Mouse (Mus musculus): ENCODE data around the gene Pla2g10. TPM values are rescaled to one million over a fixed set of nuclear protein-coding genes. Genes with fewer than 3 reads are reported as not detected.
"Not testable (repeated sequence)": the region's sequence is repeated elsewhere in the genome, so short reads cannot be mapped to it uniquely, and the experiment has no call there.

Gene Pla2g10
- polyA plus RNA-seq, 1 experiment from 2014 or later: not detected

- 60% methylated on average over 3 of the region's 3 CpGs for WGBS (ENCODE audit: insufficient replicate concordance)
- Histone ChIP-seq H3K27ac (ENCODE audit: low read depth) (no peak overlapping the region), H3K27me3 (ENCODE audit: insufficient read depth, low read length) (no peaks in the 10 kb centered on the region), H3K9ac (replicated peaks) (no peak overlapping the region), H3K4me3 (ENCODE audit: low read depth, low read length) (no peak overlapping the region), H3K4me2 (ENCODE audit: low read depth, low read length) (no peak overlapping the region), H3K36me3 (replicated peaks; ENCODE audit: insufficient read depth, low read length) (no peaks in the 10 kb centered on the region), H3K9me3 (ENCODE audit: low read length) (no peaks in the 10 kb centered on the region), H3K4me1 (ENCODE audit: insufficient read depth) (no peaks in the 10 kb centered on the region)
- DNase-seq (no peak), ATAC-seq (no peak)
- TF ChIP-seq EP300 (IDR thresholded peaks at IDR 0.05; ENCODE audit: low read depth): no peak
- TF ChIP-seq CTCF (IDR thresholded peaks at IDR 0.05; ENCODE audit: low read depth): no peak
Measured at GRCm38 (mm10) chr16:13748124-13748523, 17.3 kb upstream of the Pla2g10 start.

- no peak for TF ChIP-seq EP300 (IDR thresholded peaks at IDR 0.05; ENCODE audit: low read depth)
- TF ChIP-seq CTCF (IDR thresholded peaks at IDR 0.05; ENCODE audit: low read depth): no peak
- no peaks in the 10 kb centered on the region for H3K9me3 ChIP-seq (ENCODE audit: low read length)
- no peaks in the 10 kb centered on the region for H3K36me3 ChIP-seq (replicated peaks; ENCODE audit: insufficient read depth, low read length)
- H3K4me1 ChIP-seq (ENCODE audit: insufficient read depth): no peaks in the 10 kb centered on the region
- H3K4me2 ChIP-seq (ENCODE audit: low read depth, low read length): no peak overlapping the region
- no peaks in the 10 kb centered on the region for H3K27me3 ChIP-seq (ENCODE audit: insufficient read depth, low read length)
- no peak overlapping the region for H3K9ac ChIP-seq (replicated peaks)
- WGBS (ENCODE audit: insufficient replicate concordance): 83% methylated on average over 8 of the region's 8 CpGs
- ATAC-seq (no peak), DNase-seq (no peak)
- H3K27ac ChIP-seq (ENCODE audit: low read depth): no peak overlapping the region
- H3K4me3 ChIP-seq (ENCODE audit: low read depth, low read length): no peak overlapping the region
Measured at GRCm38 (mm10) chr16:13747708-13748107, 16.9 kb upstream of the Pla2g10 start.

GRCm38 (mm10) chr16:13740844-13741243, 10.1 kb upstream of the Pla2g10 start:
- Histone ChIP-seq H3K9me3 (ENCODE audit: low read length) (no peaks in the 10 kb centered on the region), H3K27ac (ENCODE audit: low read depth) (no peak overlapping the region), H3K4me1 (ENCODE audit: insufficient read depth) (no peaks in the 10 kb centered on the region), H3K4me3 (ENCODE audit: low read depth, low read length) (no peak overlapping the region), H3K4me2 (ENCODE audit: low read depth, low read length) (no peak overlapping the region), H3K27me3 (ENCODE audit: insufficient read depth, low read length) (no peaks in the 10 kb centered on the region), H3K36me3 (replicated peaks; ENCODE audit: insufficient read depth, low read length) (no peaks in the 10 kb centered on the region), H3K9ac (replicated peaks) (no peak overlapping the region)
- 65% methylated on average over 2 of the region's 2 CpGs for WGBS (ENCODE audit: insufficient replicate concordance)
- TF ChIP-seq CTCF (IDR thresholded peaks at IDR 0.05; ENCODE audit: low read depth): 0 out of 2 replicates have a peak, but pooled peaks have one; percentile 6
- TF ChIP-seq EP300 (IDR thresholded peaks at IDR 0.05; ENCODE audit: low read depth): no peak
- DNase-seq (no peak), ATAC-seq (no peak)

- not testable (repeated sequence) for H3K4me3 ChIP-seq (ENCODE audit: low read depth, low read length); DNase-seq
- WGBS (ENCODE audit: insufficient replicate concordance): 63% methylated on average over 4 of the region's 4 CpGs
Measured at GRCm38 (mm10) chr16:13739044-13739443, 8.3 kb upstream of the Pla2g10 start.

GRCm38 (mm10) chr16:13735977-13736376, 5.2 kb upstream of the Pla2g10 start:
- Histone ChIP-seq H3K9me3 (ENCODE audit: low read length) (no peaks in the 10 kb centered on the region), H3K9ac (replicated peaks) (no peak overlapping the region), H3K27me3 (ENCODE audit: insufficient read depth, low read length) (no peaks in the 10 kb centered on the region), H3K36me3 (replicated peaks; ENCODE audit: insufficient read depth, low read length) (no peaks in the 10 kb centered on the region), H3K27ac (ENCODE audit: low read depth) (no peak overlapping the region), H3K4me2 (ENCODE audit: low read depth, low read length) (no peak overlapping the region), H3K4me1 (ENCODE audit: insufficient read depth) (peaks cover 1% of the 10 kb centered on the region), H3K4me3 (ENCODE audit: low read depth, low read length) (no peak overlapping the region)
- TF ChIP-seq EP300 (IDR thresholded peaks at IDR 0.05; ENCODE audit: low read depth) (no peak), CTCF (IDR thresholded peaks at IDR 0.05; ENCODE audit: low read depth) (no peak)
- WGBS (ENCODE audit: insufficient replicate concordance): 83% methylated on average over 8 of the region's 8 CpGs
- DNase-seq: no peak
- no peak for ATAC-seq

More at GRCm38 (mm10) chr16:13739044-13739443, 8.3 kb upstream of the Pla2g10 start:
- not testable (repeated sequence) for H3K4me2 ChIP-seq (ENCODE audit: low read depth, low read length); H3K9ac ChIP-seq (replicated peaks); H3K9me3 ChIP-seq (ENCODE audit: low read length); H3K27ac ChIP-seq (ENCODE audit: low read depth); H3K4me1 ChIP-seq (ENCODE audit: insufficient read depth); H3K27me3 ChIP-seq (ENCODE audit: insufficient read depth, low read length); H3K36me3 ChIP-seq (replicated peaks; ENCODE audit: insufficient read depth, low read length); ATAC-seq

- H3K4me2 ChIP-seq (ENCODE audit: low read depth, low read length): no peak overlapping the region
- peak; percentile 85 for DNase-seq
- no peak overlapping the region for H3K9ac ChIP-seq (replicated peaks)
- H3K36me3 ChIP-seq (replicated peaks; ENCODE audit: insufficient read depth, low read length): no peaks in the 10 kb centered on the region
- no peak overlapping the region for H3K4me3 ChIP-seq (ENCODE audit: low read depth, low read length)
- 22% methylated on average over 9 of the region's 9 CpGs for WGBS (ENCODE audit: insufficient replicate concordance)
- H3K4me1 ChIP-seq (ENCODE audit: insufficient read depth): peaks cover 5% of the 10 kb centered on the region
- no peaks in the 10 kb centered on the region for H3K27me3 ChIP-seq (ENCODE audit: insufficient read depth, low read length)
- ATAC-seq: no peak
- TF ChIP-seq CTCF (IDR thresholded peaks at IDR 0.05; ENCODE audit: low read depth) (peak; percentile 87), EP300 (IDR thresholded peaks at IDR 0.05; ENCODE audit: low read depth) (no peak)
- no peak overlapping the region for H3K27ac ChIP-seq (ENCODE audit: low read depth)
- no peaks in the 10 kb centered on the region for H3K9me3 ChIP-seq (ENCODE audit: low read length)
Measured at GRCm38 (mm10) chr16:13733518-13734137, 2.8 kb upstream of the Pla2g10 start.

Data from liver, postnatal 0 days (tissue).